Mouse (Mus musculus) midbrain, embryonic 13.5 days (tissue): Measurements from ENCODE around the gene Axin2. TPM values are rescaled to one million over a fixed set of nuclear protein-coding genes. Genes with fewer than 3 reads are reported as not detected.

Experiments used
- ATAC-seq: fragments of 200-750 bp; cut with Nextera tagmentation; 2 replicates; pipeline ENCODE4 v1.8.0; 2017; ENCODE audit warnings: mild to moderate bottlenecking, moderate TSS enrichment, moderate library complexity
- H3K27ac ChIP-seq: fragments of 300-500 bp; sonication (generic); 2 replicates; pipeline ENCODE4 v1.5.1; 2015; ENCODE audit warnings: inconsistent platforms, mild to moderate bottlenecking, moderate library complexity
- H3K27me3 ChIP-seq: fragments of 300-500 bp; sonication (generic); 2 replicates; pipeline ENCODE4 v1.6.1; 2015; ENCODE audit warnings: mild to moderate bottlenecking, inconsistent platforms
- H3K36me3 ChIP-seq: fragments of 300-500 bp; sonication (generic); 2 replicates; pipeline ENCODE4 v1.6.1; 2015; ENCODE audit warnings: mild to moderate bottlenecking, inconsistent platforms
- H3K4me1 ChIP-seq: fragments of 300-500 bp; sonication (generic); replicated peaks from 2 replicates; pipeline ENCODE4 v1.6.1; 2015; ENCODE audit warnings: inconsistent platforms
- H3K4me2 ChIP-seq: fragments of 300-500 bp; sonication (generic); replicated peaks from 2 replicates; pipeline ENCODE4 v1.6.1; 2015; ENCODE audit warnings: moderate library complexity, mild to moderate bottlenecking, inconsistent platforms
- H3K4me3 ChIP-seq: fragments of 300-500 bp; sonication (generic); replicated peaks from 2 replicates; pipeline ENCODE4 v1.5.1; 2015; ENCODE audit warnings: mild to moderate bottlenecking, inconsistent platforms
- H3K9ac ChIP-seq: fragments of 300-500 bp; sonication (generic); replicated peaks from 2 replicates; pipeline ENCODE4 v1.6.1; 2015; ENCODE audit warnings: mild to moderate bottlenecking, inconsistent platforms
- H3K9me3 ChIP-seq: fragments of 300-500 bp; sonication (generic); 2 replicates; pipeline ENCODE4 v1.6.1; 2016; ENCODE audit warnings: mild to moderate bottlenecking, inconsistent platforms
- WGBS: fragments of 180-500 bp; shearing (Covaris S2); methylation state at CpG from one replicate; pipeline ENCODE4 v1.1.7; 2015; 5-methylcytosine and 5-hydroxymethylcytosine counted together
- polyA plus RNA-seq: library from polyadenylated mRNA; unstranded; fragments of >200 nt; fragmentation: Nextera tagmentation; extraction: Ambion mirVana; gene quantifications from 2 replicates; pipeline ENCODE4 v1.2.1, GENCODE M21; 2015

Gene Axin2
- polyA plus RNA-seq, 1 experiment from 2014 or later: 17.2 TPM

GRCm38 (mm10) chr11:108909396-108910195, 10.6 kb upstream of the Axin2 start:
- Histone ChIP-seq H3K9me3 (peaks cover 6% of the 10 kb centered on the region; the same call in 1 of the 2 replicates), H3K4me3 (no peak overlapping the region), H3K27me3 (peaks cover 29% of the 10 kb centered on the region), H3K4me1 (peaks cover 9% of the 10 kb centered on the region), H3K36me3 (no peaks in the 10 kb centered on the region), H3K9ac (no peak overlapping the region), H3K27ac (no peak overlapping the region), H3K4me2 (peak overlapping the region; percentile 26; the same call in 1 of the 2 replicates)
- ATAC-seq: no peak
- 11% methylated on average over 24 of the region's 24 CpGs for WGBS

- H3K4me2 ChIP-seq: no peak overlapping the region
- no peak overlapping the region for H3K9ac ChIP-seq
- H3K27me3 ChIP-seq: peaks cover 29% of the 10 kb centered on the region
- ATAC-seq: no peak
- H3K27ac ChIP-seq: no peak overlapping the region
- no peaks in the 10 kb centered on the region for H3K36me3 ChIP-seq
- peaks cover 6% of the 10 kb centered on the region; the same call in 1 of the 2 replicates for H3K9me3 ChIP-seq
- no peak overlapping the region for H3K4me3 ChIP-seq
- peaks cover 9% of the 10 kb centered on the region for H3K4me1 ChIP-seq
- WGBS: 11% methylated on average over 14 of the region's 14 CpGs
Measured at GRCm38 (mm10) chr11:108910328-108910886, 9.7 kb upstream of the Axin2 start.

- Histone ChIP-seq H3K9ac (no peak overlapping the region), H3K9me3 (peaks cover 6% of the 10 kb centered on the region; the same call in 1 of the 2 replicates), H3K27me3 (peaks cover 29% of the 10 kb centered on the region), H3K27ac (no peak overlapping the region), H3K36me3 (no peaks in the 10 kb centered on the region), H3K4me2 (no peak overlapping the region), H3K4me1 (peaks cover 9% of the 10 kb centered on the region), H3K4me3 (no peak overlapping the region)
- 30% methylated on average over 7 of the region's 7 CpGs for WGBS
- ATAC-seq: no peak
Measured at GRCm38 (mm10) chr11:108910903-108911302, 9.2 kb upstream of the Axin2 start.

GRCm38 (mm10) chr11:108912174-108912573, 8.0 kb upstream of the Axin2 start:
- no peak overlapping the region for H3K9ac ChIP-seq
- ATAC-seq: no peak
- peaks cover 6% of the 10 kb centered on the region; the same call in 1 of the 2 replicates for H3K9me3 ChIP-seq
- H3K4me3 ChIP-seq: no peak overlapping the region
- H3K27ac ChIP-seq: no peak overlapping the region
- H3K36me3 ChIP-seq: no peaks in the 10 kb centered on the region
- H3K4me1 ChIP-seq: peaks cover 10% of the 10 kb centered on the region
- H3K27me3 ChIP-seq: peaks cover 26% of the 10 kb centered on the region
- H3K4me2 ChIP-seq: no peak overlapping the region
- WGBS: 95% methylated on average over 12 of the region's 12 CpGs

GRCm38 (mm10) chr11:108917422-108918324, 2.5 kb upstream of the Axin2 start:
- H3K36me3 ChIP-seq: no peaks in the 10 kb centered on the region
- peak overlapping the region; percentile 49 for H3K4me2 ChIP-seq
- peaks cover 6% of the 10 kb centered on the region; the same call in 1 of the 2 replicates for H3K9me3 ChIP-seq
- 2% methylated on average over 12 of the region's 12 CpGs for WGBS
- peak overlapping the region; percentile 1; the same call in 1 of the 2 replicates for H3K4me3 ChIP-seq
- no peak for ATAC-seq
- peak overlapping the region; percentile 77 for H3K27ac ChIP-seq
- H3K9ac ChIP-seq: no peak overlapping the region
- H3K27me3 ChIP-seq: 0 out of 2 replicates have a peak, but pooled peaks cover 4% of the 10 kb centered on the region
- H3K4me1 ChIP-seq: peaks cover 35% of the 10 kb centered on the region

- under 1% methylated on average over 77 of the region's 104 CpGs for WGBS
- Histone ChIP-seq H3K27ac (peak overlapping the region; percentile 100), H3K36me3 (no peaks in the 10 kb centered on the region), H3K4me1 (peaks cover 67% of the 10 kb centered on the region), H3K9ac (peak overlapping the region; percentile 97), H3K4me3 (peak overlapping the region; percentile 97), H3K27me3 (0 out of 2 replicates have a peak, but pooled peaks cover 4% of the 10 kb centered on the region), H3K4me2 (peak overlapping the region; percentile 89), H3K9me3 (no peaks in the 10 kb centered on the region)
- peak; percentile 88 for ATAC-seq
Measured at GRCm38 (mm10) chr11:108920636-108921505, 722 bp downstream of the Axin2 start.

GRCm38 (mm10) chr11:108921506-108922455, 1.6 kb downstream of the Axin2 start:
- Histone ChIP-seq H3K36me3 (no peaks in the 10 kb centered on the region), H3K4me3 (peak overlapping the region; percentile 97), H3K9me3 (no peaks in the 10 kb centered on the region), H3K4me1 (peaks cover 76% of the 10 kb centered on the region), H3K4me2 (peak overlapping the region; percentile 89), H3K9ac (peak overlapping the region; percentile 97), H3K27me3 (0 out of 2 replicates have a peak, but pooled peaks cover 4% of the 10 kb centered on the region), H3K27ac (peak overlapping the region; percentile 100)
- ATAC-seq: no peak
- under 1% methylated on average over 54 of the region's 62 CpGs for WGBS

GRCm38 (mm10) chr11:108922511-108923187, 2.5 kb downstream of the Axin2 start:
- Histone ChIP-seq H3K36me3 (no peaks in the 10 kb centered on the region), H3K4me3 (peak overlapping the region; percentile 97), H3K4me1 (peaks cover 79% of the 10 kb centered on the region), H3K9ac (peak overlapping the region; percentile 97), H3K9me3 (no peaks in the 10 kb centered on the region), H3K4me2 (peak overlapping the region; percentile 89), H3K27me3 (0 out of 2 replicates have a peak, but pooled peaks cover 4% of the 10 kb centered on the region), H3K27ac (peak overlapping the region; percentile 100)
- ATAC-seq: no peak
- under 1% methylated on average over 29 of the region's 32 CpGs for WGBS

GRCm38 (mm10) chr11:108923188-108923575, 3.0 kb downstream of the Axin2 start:
- H3K4me2 ChIP-seq: peak overlapping the region; percentile 89
- WGBS: under 1% methylated on average over 17 of the region's 17 CpGs
- ATAC-seq: no peak

More at GRCm38 (mm10) chr11:108923188-108923575, 3.0 kb downstream of the Axin2 start:
- Histone ChIP-seq H3K4me3 (peak overlapping the region; percentile 97), H3K9me3 (no peaks in the 10 kb centered on the region), H3K4me1 (peaks cover 79% of the 10 kb centered on the region), H3K9ac (peak overlapping the region; percentile 97), H3K27me3 (0 out of 2 replicates have a peak, but pooled peaks cover 4% of the 10 kb centered on the region), H3K36me3 (no peaks in the 10 kb centered on the region), H3K27ac (peak overlapping the region; percentile 100)
